Mouse (Mus musculus): Measurements from ENCODE around the gene Gramd1a.

- TF ChIP-seq CTCF (IDR thresholded peaks at IDR 0.05; ENCODE audit: low read depth, low read length) (no peak), POLR2A (IDR thresholded peaks at IDR 0.05; ENCODE audit: extremely low read depth, insufficient read depth, low read length) (no peak)
These were observed 46.6 kb downstream of the Gramd1a start for GRCm38 (mm10) chr7:31109091-31109490.
